Mouse (Mus musculus) hindbrain, postnatal 0 days (tissue): Measurements from ENCODE around the gene Smyd5. TPM values are rescaled to one million over a fixed set of nuclear protein-coding genes. Genes with fewer than 3 reads are reported as not detected.
A peak's percentile ranks its signal among the peaks of the same experiment; 100 is the strongest.

Experiments used
- ATAC-seq: fragments of 200-750 bp; cut with Nextera tagmentation; 2 replicates; pipeline ENCODE4 v1.8.0; 2017; ENCODE audit warnings: mild to moderate bottlenecking, moderate TSS enrichment, moderate library complexity
- DNase-seq: peaks from one replicate; pipeline ENCODE4 v3.0.0-alpha.2; 2015; ENCODE audit warnings: low spot score
- H3K27ac ChIP-seq: fragments of 300-500 bp; sonication (generic); 2 replicates; pipeline ENCODE4 v1.5.1; 2014; ENCODE audit warnings: mild to moderate bottlenecking
- H3K27me3 ChIP-seq: fragments of 300-500 bp; sonication (generic); 2 replicates; pipeline ENCODE4 v1.6.1; 2014; ENCODE audit warnings: low read length, mixed read lengths; ENCODE audit not compliant: insufficient read depth
- H3K36me3 ChIP-seq: fragments of 300-500 bp; sonication (generic); 2 replicates; pipeline ENCODE4 v1.6.1; 2014; ENCODE audit warnings: low read length, mixed read lengths; ENCODE audit not compliant: insufficient read depth
- H3K4me1 ChIP-seq: fragments of 300-500 bp; sonication (generic); 2 replicates; pipeline ENCODE4 v1.6.1; 2014; ENCODE audit warnings: antibody characterized with exemption, low read length, mixed read lengths; ENCODE audit not compliant: insufficient read depth
- H3K4me2 ChIP-seq: fragments of 300-500 bp; sonication (generic); 2 replicates; pipeline ENCODE4 v1.6.1; 2014; ENCODE audit warnings: low read depth, mild to moderate bottlenecking, low read length, moderate library complexity, mixed read lengths
- H3K4me3 ChIP-seq: fragments of 300-500 bp; sonication (generic); 2 replicates; pipeline ENCODE4 v1.5.1; 2014; ENCODE audit warnings: low read length
- H3K9ac ChIP-seq: fragments of 300-500 bp; sonication (generic); replicated peaks from 2 replicates; pipeline ENCODE4 v1.6.1; 2014; ENCODE audit warnings: mild to moderate bottlenecking, low read length, moderate library complexity, mixed read lengths
- H3K9me3 ChIP-seq: fragments of 300-500 bp; sonication (generic); 2 replicates; pipeline ENCODE4 v1.6.1; 2016; ENCODE audit warnings: low read length, mixed read lengths
- CTCF ChIP-seq: IDR thresholded peaks from 2 replicates; pipeline ENCODE4 v1.5.1; 2016; ENCODE audit warnings: antibody characterized with exemption, control low read depth, low read depth
- WGBS: fragments of 180-500 bp; shearing (Covaris S2); extraction: QIAGEN DNeasy Blood & Tissue Kit; methylation state at CpG from one replicate; pipeline ENCODE4 v1.1.7; 2014; 5-methylcytosine and 5-hydroxymethylcytosine counted together
- polyA plus RNA-seq: library from polyadenylated mRNA; unstranded; fragments of >200 nt; fragmentation: Nextera tagmentation; extraction: Ambion mirVana; gene quantifications from 2 replicates; pipeline ENCODE4 v1.2.1, GENCODE M21; 2015
- total RNA-seq: library from RNA; depleted of rRNA; stranded (reverse); fragments of >200 nt; gene quantifications from 2 replicates; pipeline ENCODE4 v1.2.3, GENCODE M21; 2014; rRNA removed

Gene Smyd5
- 68.0 and 69.1 TPM in 2 replicates for total RNA-seq
- 57.2 and 59.7 TPM in 2 replicates for polyA plus RNA-seq

DNA sequence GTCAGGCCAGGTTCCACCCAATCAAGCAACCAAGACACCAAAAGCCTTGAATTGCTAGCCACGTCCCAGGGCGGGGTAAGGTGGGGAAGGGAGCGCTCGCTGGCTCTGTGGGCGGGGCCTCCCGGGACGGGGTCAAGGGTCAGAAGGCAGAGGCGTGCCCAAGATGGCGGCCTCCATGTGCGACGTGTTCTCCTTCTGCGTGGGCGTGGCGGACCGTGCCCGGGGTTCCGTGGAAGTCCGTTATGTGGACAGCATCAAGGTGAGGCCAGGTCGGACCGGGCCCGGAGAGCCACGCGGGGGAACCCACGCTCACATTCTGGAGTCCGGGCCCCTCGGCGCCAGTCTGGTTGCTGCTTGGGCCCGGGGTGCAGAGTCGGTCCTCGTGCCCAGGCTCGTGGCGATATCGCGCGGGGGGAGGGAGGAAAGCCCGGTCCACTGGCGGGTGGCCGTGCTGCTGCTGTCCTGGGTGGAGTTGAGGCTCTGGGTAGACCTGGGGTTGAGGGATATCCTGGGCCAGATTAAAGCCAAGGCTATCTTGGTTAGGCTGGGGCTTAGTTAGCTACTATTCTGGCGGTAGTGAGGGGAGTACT, at the start of gene Smyd5:
Gene Smyd5, plus strand, starts transcription at position 148 of the 590 bp plus-strand sequence.
- Histone ChIP-seq H3K4me3 (peak within 1 kb of the TSS; percentile 80), H3K36me3 (no peaks in the 10 kb centered on the region), H3K9me3 (no peaks in the 10 kb centered on the region), H3K9ac (peak within 1 kb of the TSS; percentile 57), H3K27me3 (no peaks in the 10 kb centered on the region), H3K4me1 (peaks cover 8% of the 10 kb centered on the region; the same call in 1 of the 2 replicates), H3K27ac (no peak within 1 kb of the TSS), H3K4me2 (peak within 1 kb of the TSS; percentile 71)
- peak; percentile 89 for ATAC-seq
- no peak for TF ChIP-seq CTCF
- WGBS: under 1% methylated on average over 33 of the region's 39 CpGs
- peak; percentile 83 for DNase-seq

DNA sequence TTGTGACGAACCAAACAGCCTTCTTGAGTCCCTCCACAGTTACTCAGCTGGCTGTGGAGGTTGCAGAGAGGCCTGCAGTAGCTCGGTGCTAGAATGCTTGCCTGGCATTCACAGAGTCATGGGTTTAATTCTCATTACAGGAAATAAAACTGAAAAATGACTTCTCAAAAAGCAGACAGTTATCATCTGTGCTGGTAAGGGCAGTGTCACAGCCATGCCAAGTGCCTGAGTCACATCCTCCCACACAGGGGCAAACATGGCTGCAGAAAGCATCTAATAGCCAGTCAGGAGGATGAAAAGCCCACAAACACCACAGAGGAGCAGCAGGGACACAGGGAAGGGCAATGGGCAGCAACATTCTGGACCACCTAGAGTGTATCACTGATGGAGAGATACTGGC, 49.0 kb upstream of the Smyd5 start:
- 77% methylated on average over 2 of the region's 2 CpGs for WGBS
- H3K27me3 ChIP-seq: no peaks in the 10 kb centered on the region
- ATAC-seq (no peak), DNase-seq (no peak)
- H3K27ac ChIP-seq: no peak overlapping the region
- no peak overlapping the region for H3K4me2 ChIP-seq
- no peak overlapping the region for H3K4me3 ChIP-seq
- no peak overlapping the region for H3K9ac ChIP-seq
- no peaks in the 10 kb centered on the region for H3K9me3 ChIP-seq
- no peaks in the 10 kb centered on the region for H3K36me3 ChIP-seq
- H3K4me1 ChIP-seq: no peaks in the 10 kb centered on the region
- no peak for TF ChIP-seq CTCF

DNA sequence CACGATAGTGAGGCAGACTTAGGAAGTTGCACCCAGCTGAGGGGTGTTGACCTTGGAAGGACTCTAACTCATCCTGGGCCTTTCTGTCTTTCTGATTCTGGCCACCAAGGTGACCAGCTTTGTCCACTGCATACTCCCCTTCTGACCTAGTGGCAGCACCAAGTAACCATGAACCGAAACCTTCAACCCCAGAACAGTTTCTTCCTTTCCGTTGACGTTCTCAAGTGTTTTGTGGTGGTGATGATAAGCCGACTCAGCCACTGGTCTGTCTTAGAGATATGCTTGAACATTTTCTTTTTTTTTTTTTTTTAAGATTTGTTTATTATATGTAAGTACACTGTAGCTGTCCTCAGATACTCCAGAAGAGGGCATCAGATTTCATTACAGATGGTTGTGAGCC, 43.2 kb upstream of the Smyd5 start:
- 81% methylated on average over 5 of the region's 5 CpGs for WGBS
- Histone ChIP-seq H3K4me1 (no peaks in the 10 kb centered on the region), H3K4me2 (no peak overlapping the region), H3K9ac (no peak overlapping the region), H3K27ac (no peak overlapping the region), H3K36me3 (no peaks in the 10 kb centered on the region), H3K27me3 (no peaks in the 10 kb centered on the region), H3K9me3 (no peaks in the 10 kb centered on the region), H3K4me3 (no peak overlapping the region)
- ATAC-seq (no peak), DNase-seq (no peak)
- TF ChIP-seq CTCF: no peak

DNA sequence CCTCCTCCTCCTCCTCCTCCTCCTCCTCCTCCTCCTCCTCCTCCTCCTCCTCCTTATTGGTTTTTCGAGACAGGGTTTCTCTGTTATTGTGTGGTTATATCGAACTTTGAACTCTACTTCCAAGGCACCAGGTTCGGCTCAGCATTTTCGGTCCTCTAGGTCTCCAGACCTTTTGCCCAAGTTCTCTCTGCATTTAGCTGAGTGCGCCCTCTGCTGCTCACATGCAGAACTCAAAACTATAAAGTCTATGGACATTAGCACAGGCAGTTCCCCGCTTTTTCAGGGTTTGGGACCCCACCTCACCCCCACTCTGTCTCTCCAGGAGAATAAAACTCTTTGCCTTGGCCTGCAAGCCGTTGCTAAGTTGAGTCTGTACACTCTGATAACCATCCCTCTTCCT, 40.0 kb upstream of the Smyd5 start:
- no peak overlapping the region for H3K4me3 ChIP-seq
- no peak overlapping the region for H3K4me2 ChIP-seq
- no peak overlapping the region for H3K27ac ChIP-seq
- TF ChIP-seq CTCF: peak; percentile 81
- no peaks in the 10 kb centered on the region for H3K4me1 ChIP-seq
- H3K9me3 ChIP-seq: no peaks in the 10 kb centered on the region
- H3K9ac ChIP-seq: no peak overlapping the region
- no peak for ATAC-seq
- peak; percentile 82 for DNase-seq
- H3K36me3 ChIP-seq: no peaks in the 10 kb centered on the region
- WGBS: 23% methylated on average over 6 of the region's 7 CpGs
- no peaks in the 10 kb centered on the region for H3K27me3 ChIP-seq

DNA sequence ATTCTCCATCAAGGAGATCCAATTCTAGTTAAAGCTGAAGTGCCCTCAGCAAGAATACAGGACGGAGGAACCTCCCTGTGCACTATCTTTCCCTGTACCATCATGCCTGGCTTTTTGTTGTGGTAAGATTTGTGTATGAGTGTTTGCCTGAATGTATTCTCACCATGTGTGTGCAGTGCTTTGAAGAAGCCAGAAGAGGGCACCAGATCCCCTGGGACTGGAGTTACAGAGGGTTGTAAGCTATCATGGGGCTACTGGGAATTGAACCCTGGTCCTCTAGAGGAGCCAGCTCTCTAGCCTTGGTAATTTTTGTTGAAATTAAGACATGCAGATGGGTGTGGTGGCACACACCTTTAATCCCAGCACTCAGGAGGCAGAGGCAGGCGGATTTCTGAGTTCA, 36.4 kb upstream of the Smyd5 start:
- WGBS: 75% methylated on average over 2 of the region's 2 CpGs
- no peak for ATAC-seq

DNA sequence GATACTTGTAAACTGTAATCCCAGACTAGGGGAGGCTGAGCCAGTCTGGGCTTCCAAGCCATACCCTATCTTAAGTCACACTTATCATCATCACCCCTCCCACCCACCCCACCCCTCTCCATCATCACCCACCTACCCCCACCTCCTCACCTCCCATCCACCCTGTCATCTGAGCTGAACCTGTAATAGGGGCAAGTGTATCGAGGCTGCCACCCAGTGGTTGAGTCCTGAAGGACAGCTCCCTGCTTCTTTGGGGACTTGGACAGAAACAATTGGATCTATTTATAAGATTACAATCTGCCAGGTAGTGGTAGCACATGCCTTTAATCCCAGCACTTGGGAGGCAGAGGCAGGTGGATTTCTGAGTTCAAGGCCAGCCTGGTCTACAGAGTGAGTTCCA, 34.6 kb upstream of the Smyd5 start:
- Histone ChIP-seq H3K36me3 (no peaks in the 10 kb centered on the region), H3K9ac (no peak overlapping the region), H3K4me1 (no peaks in the 10 kb centered on the region), H3K27ac (no peak overlapping the region), H3K27me3 (no peaks in the 10 kb centered on the region), H3K9me3 (no peaks in the 10 kb centered on the region), H3K4me2 (no peak overlapping the region), H3K4me3 (no peak overlapping the region)
- WGBS: 10% methylated on average over 1 of the region's 1 CpGs
- TF ChIP-seq CTCF: peak; percentile 51
- no peak for DNase-seq
- no peak for ATAC-seq

More for the DNA sequence above, 36.4 kb upstream of the Smyd5 start:
- DNase-seq: no peak
- Histone ChIP-seq H3K4me1 (no peaks in the 10 kb centered on the region), H3K27me3 (no peaks in the 10 kb centered on the region), H3K36me3 (no peaks in the 10 kb centered on the region), H3K9ac (no peak overlapping the region), H3K4me2 (no peak overlapping the region), H3K9me3 (no peaks in the 10 kb centered on the region), H3K27ac (no peak overlapping the region), H3K4me3 (no peak overlapping the region)
- no peak for TF ChIP-seq CTCF

DNA sequence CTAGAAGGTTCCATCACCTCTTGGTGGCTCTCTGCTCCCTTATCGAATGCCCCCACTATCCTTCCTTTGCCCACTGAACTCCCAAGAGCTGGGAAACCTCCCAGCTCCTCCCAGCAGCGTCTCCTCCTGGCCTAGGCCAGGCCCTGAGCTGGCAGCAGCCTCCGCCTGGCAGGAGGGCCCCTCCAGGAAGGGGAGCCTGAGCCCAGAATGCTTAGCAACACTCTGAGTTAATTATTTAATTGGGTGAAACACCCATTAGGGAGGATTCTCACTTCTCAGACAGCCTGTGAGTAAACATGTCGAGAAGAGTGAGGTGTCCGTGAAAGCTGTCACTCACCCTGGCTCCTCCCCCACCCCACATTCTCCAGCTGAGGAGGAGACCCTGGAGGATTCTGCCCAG, 32.1 kb upstream of the Smyd5 start:
- no peak for TF ChIP-seq CTCF
- no peak for DNase-seq
- H3K27ac ChIP-seq: no peak overlapping the region
- 28% methylated on average over 5 of the region's 5 CpGs for WGBS
- H3K4me1 ChIP-seq: no peaks in the 10 kb centered on the region
- no peak overlapping the region for H3K4me3 ChIP-seq
- no peak overlapping the region for H3K9ac ChIP-seq
- ATAC-seq: peak; percentile 47; the same call in 1 of the 2 replicates
- H3K9me3 ChIP-seq: no peaks in the 10 kb centered on the region
- no peaks in the 10 kb centered on the region for H3K36me3 ChIP-seq
- no peak overlapping the region for H3K4me2 ChIP-seq
- H3K27me3 ChIP-seq: no peaks in the 10 kb centered on the region
